In genomic region chr5:76828527-76829240, GRCm38 (mm10) we compare ENCODE assay signal across 14 mouse cellular contexts.
A peak's percentile ranks its signal among the peaks of the same experiment; 100 is the strongest.
DNase-seq lines count a peak whose midpoint lies in the region; ATAC-seq lines count a peak whose summit lies in the region.
"Had no signal": no experiment of that assay in that cellular context is flagged by ENCODE, and none has a peak within 500 bp of the region (broad histone marks: within the 10 kb centered on the region; RNA-seq: fewer than 3 reads in every experiment).

No protein-coding gene starts in this region.

- H3K27ac ChIP-seq in hindbrain, embryonic 13.5 days = peak overlapping the region; percentile 87
- H3K27ac ChIP-seq in midbrain, embryonic 15.5 days = peak overlapping the region; percentile 77
- H3K27ac ChIP-seq: limb, embryonic 15.5 days; lung, embryonic 15.5 days had no signal

- H3K9me3 ChIP-seq in hindbrain, embryonic 13.5 days = no peaks in the 10 kb centered on the region
- H3K9me3 ChIP-seq in midbrain, embryonic 15.5 days = no peaks in the 10 kb centered on the region
- H3K9me3 ChIP-seq: G1E; limb, embryonic 15.5 days; lung, embryonic 15.5 days had no signal

- ATAC-seq in frontal cortex, adult (ENCODE audit: low TSS enrichment) = peak; percentile 58
- ATAC-seq in hindbrain, embryonic 13.5 days (ENCODE audit: low FRiP score) = peak; percentile 76
- peak; percentile 56 for ATAC-seq in midbrain, embryonic 15.5 days (replicated peaks)
- ATAC-seq in erythroblast, adult 5-6 weeks (replicated peaks; ENCODE audit: low FRiP score, poor library complexity, severe bottlenecking) = no peak
- ATAC-seq: inflammation-experienced regulatory T-cells, adult 6 months had no signal

- H3K4me2 ChIP-seq in hindbrain, embryonic 13.5 days = no peak overlapping the region
- H3K4me2 ChIP-seq in midbrain, embryonic 15.5 days = no peak overlapping the region
- H3K4me2 ChIP-seq: limb, embryonic 15.5 days; lung, embryonic 15.5 days had no signal

- H3K4me1 ChIP-seq in hindbrain, embryonic 13.5 days (replicated peaks) = peaks cover 36% of the 10 kb centered on the region
- H3K4me1 ChIP-seq in midbrain, embryonic 15.5 days = peaks cover 24% of the 10 kb centered on the region
- H3K4me1 ChIP-seq: limb, embryonic 15.5 days; lung, embryonic 15.5 days had no signal

- H3K36me3 ChIP-seq in hindbrain, embryonic 13.5 days = peaks cover 19% of the 10 kb centered on the region
- H3K36me3 ChIP-seq in midbrain, embryonic 15.5 days (replicated peaks) = 0 out of 2 replicates have a peak, but pooled peaks cover 2% of the 10 kb centered on the region
- H3K36me3 ChIP-seq: lung, embryonic 15.5 days had no signal

- WGBS in hindbrain, embryonic 13.5 days = 52% methylated on average over 7 of the region's 7 CpGs
- WGBS in midbrain, embryonic 15.5 days = 60% methylated on average over 7 of the region's 7 CpGs

- DNase-seq in frontal cortex, postnatal 25 days (ENCODE audit: low spot score in 2 of 2) = no peak
- DNase-seq in brain, adult 2 months (ENCODE audit: low read depth, low spot score) = peak; percentile 75
- no peak for DNase-seq in cerebellum, adult 11 months
- no peak for DNase-seq in spleen, postnatal 4 days (ENCODE audit: low spot score in 2 of 2)
- DNase-seq: kidney, postnatal 25 days; retina, postnatal 1 day had no signal

- H3K9ac ChIP-seq in hindbrain, embryonic 13.5 days = no peak overlapping the region
- H3K9ac ChIP-seq in midbrain, embryonic 15.5 days = no peak overlapping the region
- H3K9ac ChIP-seq: limb, embryonic 15.5 days; lung, embryonic 15.5 days had no signal

- H3K27me3 ChIP-seq in hindbrain, embryonic 13.5 days = no peaks in the 10 kb centered on the region
- H3K27me3 ChIP-seq in midbrain, embryonic 15.5 days (replicated peaks) = no peaks in the 10 kb centered on the region
- H3K27me3 ChIP-seq: limb, embryonic 15.5 days; lung, embryonic 15.5 days had no signal

- H3K4me3 ChIP-seq in hindbrain, embryonic 13.5 days = no peak overlapping the region
- no peak overlapping the region for H3K4me3 ChIP-seq in midbrain, embryonic 15.5 days
- H3K4me3 ChIP-seq: limb, embryonic 15.5 days; lung, embryonic 15.5 days had no signal
